Comparison of ENCODE assay signal across 34 mouse cellular contexts in the genomic region with DNA sequence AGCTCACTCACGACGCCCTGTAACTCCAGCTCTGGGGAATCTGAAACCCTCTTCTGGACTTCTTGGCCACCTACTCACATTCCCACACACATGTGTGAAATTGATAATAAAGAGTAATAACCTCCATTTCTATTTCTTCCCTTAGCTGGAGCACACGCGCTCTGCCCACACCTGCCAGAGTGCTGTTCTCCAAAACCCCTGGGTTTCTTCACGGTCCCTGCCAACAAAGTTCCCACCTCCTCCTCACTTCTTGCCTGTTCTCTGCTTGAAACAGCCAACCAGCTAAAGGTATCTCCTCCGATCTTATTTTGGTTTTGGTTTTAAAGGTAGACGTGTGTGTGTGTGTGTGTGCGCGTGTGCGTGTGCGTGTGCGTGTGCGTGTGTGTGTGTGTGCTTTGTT. TPM values are rescaled to one million over a fixed set of nuclear protein-coding genes. Genes with fewer than 3 reads are reported as not detected.
DNase-seq lines count a peak whose midpoint lies in the region; ATAC-seq and TF ChIP-seq lines count a peak whose summit lies in the region.
"Had no signal": no experiment of that assay in that cellular context is flagged by ENCODE, and none has a peak within 500 bp of the region (broad histone marks: within the 10 kb centered on the region; RNA-seq: fewer than 3 reads in every experiment).

No protein-coding gene starts in this region.

- H3K9me3 ChIP-seq in liver, embryonic 11.5 days (ENCODE audit: control insufficient read depth, low read length), result no peaks in the 10 kb centered on the region
- no peaks in the 10 kb centered on the region for H3K9me3 ChIP-seq in E14TG2a.4 (ENCODE audit: low read length)
- H3K9me3 ChIP-seq: heart, embryonic 12.5 days; hindbrain, embryonic 13.5 days; limb, embryonic 12.5 days; liver, embryonic 13.5 days; neural tube, embryonic 12.5 days had no signal

- no peak overlapping the region for H3K9ac ChIP-seq in liver, adult 2 months (ENCODE audit: low read depth, low read length)
- no peak overlapping the region for H3K9ac ChIP-seq in liver, embryonic 11.5 days (ENCODE audit: low read depth, low read length)
- H3K9ac ChIP-seq: heart, embryonic 12.5 days; hindbrain, embryonic 13.5 days; limb, embryonic 12.5 days; liver, embryonic 13.5 days; lung, embryonic 14.5 days; neural tube, embryonic 12.5 days had no signal

- no peaks in the 10 kb centered on the region; the same call in 1 of the 2 replicates for H3K79me2 ChIP-seq in liver, adult 2 months (ENCODE audit: control insufficient read depth, insufficient read depth, low read length)

- H3K27me3 ChIP-seq in liver, adult 2 months (ENCODE audit: control insufficient read depth, insufficient read depth, low read length), result no peaks in the 10 kb centered on the region
- no peaks in the 10 kb centered on the region for H3K27me3 ChIP-seq in liver, embryonic 11.5 days (replicated peaks; ENCODE audit: control insufficient read depth, insufficient read depth, low read length)
- peaks cover 9% of the 10 kb centered on the region; the same call in 1 of the 2 replicates for H3K27me3 ChIP-seq in E14TG2a.4 (ENCODE audit: insufficient read depth, low read length)
- H3K27me3 ChIP-seq: neural tube, embryonic 12.5 days had no signal

- intact Hi-C loops in gastrocnemius, adult 2 months (cut with DNase I), result no loop called here
- intact Hi-C loops in gastrocnemius, postnatal 14 days (cut with DNase I; ENCODE audit: low total_unique reads), result no loop called here

- H3K4me1 ChIP-seq in liver, adult 2 months (ENCODE audit: control insufficient read depth, insufficient read depth, low read length), result peaks cover 35% of the 10 kb centered on the region
- H3K4me1 ChIP-seq in liver, embryonic 11.5 days (replicated peaks; ENCODE audit: control insufficient read depth, insufficient read depth, low read length), result peaks cover 10% of the 10 kb centered on the region
- peaks cover 38% of the 10 kb centered on the region for H3K4me1 ChIP-seq in E14TG2a.4 (replicated peaks; ENCODE audit: low read depth, low read length)
- H3K4me1 ChIP-seq: heart, embryonic 12.5 days had no signal

- no peak for TF ChIP-seq POLR2A in liver, adult 2 months (IDR thresholded peaks at IDR 0.05; ENCODE audit: extremely low read depth, insufficient read depth, low read length)

- no peaks in the 10 kb centered on the region for H3K36me3 ChIP-seq in liver, adult 2 months (ENCODE audit: control insufficient read depth, insufficient read depth, low read length)
- no peaks in the 10 kb centered on the region for H3K36me3 ChIP-seq in liver, embryonic 11.5 days (ENCODE audit: control insufficient read depth, insufficient read depth, low read length)
- no peaks in the 10 kb centered on the region for H3K36me3 ChIP-seq in E14TG2a.4 (ENCODE audit: insufficient read depth, low read length)
- H3K36me3 ChIP-seq: heart, embryonic 12.5 days; hindbrain, embryonic 13.5 days; limb, embryonic 12.5 days; liver, embryonic 13.5 days; neural tube, embryonic 12.5 days had no signal

- peak overlapping the region; percentile 51; the same call in 1 of the 2 replicates for H3K27ac ChIP-seq in gastrocnemius, adult 2 months
- peak overlapping the region; percentile 85 for H3K27ac ChIP-seq in liver, adult 2 months (replicated peaks; ENCODE audit: insufficient read depth, low read depth, low read length)
- H3K27ac ChIP-seq in liver, embryonic 11.5 days (ENCODE audit: low read depth, low read length), result no peak overlapping the region
- H3K27ac ChIP-seq: heart, adult 2 months; hindbrain, embryonic 13.5 days; kidney, postnatal 0 days; limb, embryonic 12.5 days; neural tube, embryonic 12.5 days had no signal

- WGBS in liver, adult 2 months, result 76% methylated on average over 13 of the region's 13 CpGs
- WGBS in liver, embryonic 11.5 days, result 86% methylated on average over 13 of the region's 13 CpGs

- H3K4me2 ChIP-seq in liver, embryonic 11.5 days, result no peak overlapping the region
- H3K4me2 ChIP-seq: heart, embryonic 12.5 days; hindbrain, embryonic 13.5 days; limb, embryonic 12.5 days; liver, embryonic 13.5 days; lung, embryonic 14.5 days; midbrain, embryonic 11.5 days; neural tube, embryonic 12.5 days had no signal

- no peak for DNase-seq in gastrocnemius, adult 2 months
- no peak for DNase-seq in gastrocnemius, postnatal 14 days
- DNase-seq in liver, adult 2 months (ENCODE audit: extremely low read depth, low read depth, low spot score), result no peak
- DNase-seq in liver, embryonic 11.5 days (ENCODE audit: low spot score), result no peak
- DNase-seq in right cerebral cortex, postnatal 36 days (ENCODE audit: low spot score in 2 of 2), result peak; percentile 51 to 56
- no peak for DNase-seq in lung, postnatal 10 days
- DNase-seq: adrenal gland, adult 2 months; adrenal gland, postnatal 36 days; cerebellum, adult 2 months; cerebellum, postnatal 14 days; heart, adult 2 months; heart, postnatal 4 days; kidney, adult 8-10 months; layer of hippocampus, postnatal 36 days; liver, embryonic 13.5 days; lung, embryonic 14.5 days; lung, postnatal 36 days had no signal

- TF ChIP-seq CTCF in gastrocnemius, adult 2 months (IDR thresholded peaks at IDR 0.05), result no peak
- no peak for TF ChIP-seq CTCF in liver, adult 2 months (IDR thresholded peaks at IDR 0.05; ENCODE audit: low read depth, low read length)
- TF ChIP-seq CTCF in E14TG2a.4 (conservative IDR thresholded peaks at IDR 0.05; ENCODE audit: low read length), result no peak

- H3K4me3 ChIP-seq in gastrocnemius, adult 2 months, result no peak overlapping the region
- no peak overlapping the region for H3K4me3 ChIP-seq in liver, adult 2 months (ENCODE audit: insufficient read depth, low read depth, low read length)
- no peak overlapping the region for H3K4me3 ChIP-seq in liver, embryonic 11.5 days (ENCODE audit: low read depth, low read length)
- H3K4me3 ChIP-seq in E14TG2a.4 (replicated peaks; ENCODE audit: low read length), result 0 out of 2 replicates have a peak overlapping the region, but pooled peaks have one; percentile 39
- H3K4me3 ChIP-seq: erythroblast, embryonic 14.5 days; heart, adult 2 months; heart, embryonic 12.5 days; hindbrain, embryonic 13.5 days; limb, embryonic 12.5 days; liver, embryonic 13.5 days; myocyte; neural tube, embryonic 12.5 days had no signal

- no peak for ATAC-seq in liver, embryonic 11.5 days (replicated peaks; ENCODE audit: low FRiP score)
- ATAC-seq: forebrain, embryonic 16.5 days; intestine, embryonic 16.5 days had no signal

RNA-seq across cellular contexts. Expression of gene Ddi2, which starts 7.2 kb away (rescaled TPM):
- total RNA-seq in gastrocnemius, adult 2 months (2021), result 10 to 100 TPM; 37.8 to 46.5 TPM
- 10 to 100 TPM; 35.0 to 37.6 TPM for total RNA-seq in gastrocnemius, postnatal 14 days (2021)
- 59.2 and 64.0 TPM in 2 replicates for total RNA-seq in liver, adult 2 months (2014; rRNA removed)
- 51.2 and 55.7 TPM in 2 replicates for polyA plus RNA-seq in liver, adult 2 months (2012; rRNA removed)
- polyA plus RNA-seq in liver, embryonic 11.5 days (2014; fragmentation: Nextera tagmentation; extraction: Ambion mirVana), result 29.3 and 31.4 TPM in 2 replicates

RNA-seq across cellular contexts. Expression of gene Agmat, which starts 16.1 kb away (rescaled TPM):
- not detected for total RNA-seq in gastrocnemius, adult 2 months (2021)
- total RNA-seq in gastrocnemius, postnatal 14 days (2021), result under 1 TPM in 1 of 2 experiments, not detected in 1; 0.82 TPM
- 164 and 180 TPM in 2 replicates for total RNA-seq in liver, adult 2 months (2014; rRNA removed)
- 453 and 487 TPM in 2 replicates for polyA plus RNA-seq in liver, adult 2 months (2012; rRNA removed)
- polyA plus RNA-seq in liver, embryonic 11.5 days (2014; fragmentation: Nextera tagmentation; extraction: Ambion mirVana), result 16.0 and 18.0 TPM in 2 replicates
- total RNA-seq: gastrocnemius, adult 18-20 months; megakaryocyte, adult 5-6 weeks; midbrain, postnatal 0 days had no signal
- polyA plus RNA-seq: forebrain, embryonic 11.5 days; forebrain, embryonic 16.5 days; hindbrain, embryonic 13.5 days; limb, embryonic 12.5 days; lung, embryonic 14.5 days; midbrain, embryonic 11.5 days; midbrain, postnatal 0 days; neural tube, embryonic 12.5 days; stomach, embryonic 14.5 days had no signal

RNA-seq across cellular contexts. Expression of gene Rsc1a1, which starts 45.0 kb away (rescaled TPM):
- 1 to 10 TPM; 3.8 to 5.6 TPM for total RNA-seq in gastrocnemius, adult 2 months (2021)
- total RNA-seq in gastrocnemius, postnatal 14 days (2021), result 1 to 10 TPM; 6.0 TPM
- 16.3 and 30.3 TPM in 2 replicates for total RNA-seq in liver, adult 2 months (2014; rRNA removed)
- polyA plus RNA-seq in liver, adult 2 months (2012; rRNA removed), result 52.0 and 70.9 TPM in 2 replicates
- polyA plus RNA-seq in liver, embryonic 11.5 days (2014; fragmentation: Nextera tagmentation; extraction: Ambion mirVana), result 2.7 TPM in 1 of 2 replicates, not detected in the other
- total RNA-seq: adrenal gland, adult 2 months; heart, adult 2 months; layer of hippocampus, postnatal 36 days had no signal
- polyA plus RNA-seq: heart, postnatal 0 days; intestine, embryonic 16.5 days; kidney, postnatal 0 days; limb, embryonic 12.5 days; midbrain, postnatal 0 days; neural tube, embryonic 12.5 days had no signal

Comparison
In these comparisons a context has a peak if more than half of its experiments do, and no peak if none do; other contexts are left out.
1. DNase-seq: peak in right cerebral cortex, postnatal 36 days (2 of 2); none in gastrocnemius, adult 2 months (single experiment), gastrocnemius, postnatal 14 days (single experiment), liver, adult 2 months (single experiment), liver, embryonic 11.5 days (single experiment) and lung, postnatal 10 days (single experiment).
2. RNA of gene Agmat, which starts 16.1 kb away (total RNA-seq): 164 to 180 TPM in liver, adult 2 months; 0.82 TPM in gastrocnemius, postnatal 14 days and not detected in gastrocnemius, adult 2 months; every median in the first group is over 10 times any median in the second.